Mouse (Mus musculus) megakaryocyte, embryonic 14.5 days (primary cell): ENCODE results near the gene Bcar3.

Source experiments
- FLI1 ChIP-seq: IDR thresholded peaks from 2 replicates; pipeline ENCODE4 v1.6.1; 2012; ENCODE audit warnings: low read length, inconsistent platforms, mixed read lengths
- GATA1 ChIP-seq: IDR thresholded peaks from 3 replicates; pipeline ENCODE4 v1.6.1; 2012; ENCODE audit warnings: mixed read lengths, low read length, inconsistent platforms, borderline replicate concordance

DNA sequence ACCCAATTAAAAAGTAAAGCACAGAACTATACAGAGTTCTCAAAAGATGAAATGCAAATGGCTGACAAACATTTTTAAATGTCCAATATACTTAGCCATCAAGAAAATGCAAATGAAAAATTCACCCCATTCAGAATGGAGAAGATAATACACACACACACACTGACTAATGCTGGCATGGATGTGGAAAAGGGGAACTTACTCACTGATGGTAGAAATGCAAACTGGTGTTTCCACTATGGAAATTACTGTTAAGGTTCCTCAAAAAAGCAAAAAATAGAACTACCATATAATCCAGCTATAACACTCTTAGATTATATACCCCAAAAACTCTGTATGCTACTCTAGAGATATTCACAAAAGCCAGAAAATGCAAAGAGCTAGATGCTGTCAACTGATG lies 283.4 kb downstream of the Bcar3 start:
- TF ChIP-seq GATA1 (no peak), FLI1 (no peak)
